In genomic region chr10:62217196-62217595, GRCm38 (mm10) we compare ENCODE assay signal across 9 mouse cellular contexts. TPM values are rescaled to one million over a fixed set of nuclear protein-coding genes. Genes with fewer than 3 reads are reported as not detected.
DNase-seq lines count a peak whose midpoint lies in the region; ATAC-seq lines count a peak whose summit lies in the region.
"Had no signal": no experiment of that assay in that cellular context is flagged by ENCODE, and none has a peak within 500 bp of the region (broad histone marks: within the 10 kb centered on the region; RNA-seq: fewer than 3 reads in every experiment).

No protein-coding gene starts in this region.

- no peaks in the 10 kb centered on the region for H3K9me3 ChIP-seq in hindbrain, embryonic 11.5 days (ENCODE audit: control insufficient read depth, low read length)
- no peaks in the 10 kb centered on the region for H3K9me3 ChIP-seq in liver, embryonic 13.5 days (replicated peaks)

- H3K27ac ChIP-seq in hindbrain, embryonic 11.5 days (ENCODE audit: low read depth, low read length), result peak overlapping the region; percentile 79
- H3K27ac ChIP-seq in liver, embryonic 13.5 days, result peak overlapping the region; percentile 94

- no peak overlapping the region for H3K9ac ChIP-seq in hindbrain, embryonic 11.5 days (ENCODE audit: low read depth, low read length)
- H3K9ac ChIP-seq in liver, embryonic 13.5 days, result peak overlapping the region; percentile 71

- ATAC-seq in hindbrain, embryonic 11.5 days (ENCODE audit: low FRiP score), result 0 out of 2 replicates have a peak, but pooled peaks have one; percentile 41
- no peak for ATAC-seq in liver, embryonic 13.5 days (ENCODE audit: low read depth)

- H3K4me2 ChIP-seq in hindbrain, embryonic 11.5 days (replicated peaks; ENCODE audit: low read depth, low read length), result no peak overlapping the region
- H3K4me2 ChIP-seq in liver, embryonic 13.5 days, result peak overlapping the region; percentile 70

- H3K4me1 ChIP-seq in hindbrain, embryonic 11.5 days (replicated peaks; ENCODE audit: control insufficient read depth, insufficient read depth, low read length), result no peaks in the 10 kb centered on the region; the same call in 1 of the 2 replicates
- peaks cover 95% of the 10 kb centered on the region for H3K4me1 ChIP-seq in liver, embryonic 13.5 days (replicated peaks)

- H3K27me3 ChIP-seq in hindbrain, embryonic 11.5 days (ENCODE audit: control insufficient read depth, insufficient read depth, low read length), result no peaks in the 10 kb centered on the region
- no peaks in the 10 kb centered on the region for H3K27me3 ChIP-seq in liver, embryonic 13.5 days

- no peaks in the 10 kb centered on the region for H3K36me3 ChIP-seq in hindbrain, embryonic 11.5 days (ENCODE audit: control insufficient read depth, insufficient read depth, low read length)
- H3K36me3 ChIP-seq in liver, embryonic 13.5 days, result no peaks in the 10 kb centered on the region

- WGBS in hindbrain, embryonic 11.5 days, result 52% methylated on average over 8 of the region's 8 CpGs
- WGBS in liver, embryonic 13.5 days (ENCODE audit: insufficient replicate concordance), result 27% methylated on average over 8 of the region's 8 CpGs

- no peak overlapping the region for H3K4me3 ChIP-seq in hindbrain, embryonic 11.5 days (ENCODE audit: low read depth, low read length)
- no peak overlapping the region for H3K4me3 ChIP-seq in liver, embryonic 13.5 days (replicated peaks)

- DNase-seq in kidney, adult 11 months, result peak; percentile 64
- DNase-seq in kidney, adult 18-20 months, result no peak
- DNase-seq in hindbrain, embryonic 11.5 days (ENCODE audit: low spot score), result peak; percentile 39
- DNase-seq in liver, embryonic 13.5 days, result peak; percentile 20
- DNase-seq in retina, postnatal 1 day, result peak; percentile 98
- DNase-seq in left cerebral cortex, adult 18-20 months (ENCODE audit: low spot score in 2 of 2), result no peak
- no peak for DNase-seq in B cell, adult 2 months
- DNase-seq in layer of hippocampus, postnatal 36 days, result no peak

RNA-seq across cellular contexts. Expression of gene Tspan15, which starts 13.9 kb away (rescaled TPM):
- polyA plus RNA-seq in hindbrain, embryonic 11.5 days (2014; fragmentation: Nextera tagmentation; extraction: Ambion mirVana), result 9.2 and 11.0 TPM in 2 replicates
- polyA plus RNA-seq in liver, embryonic 13.5 days (2015; fragmentation: Nextera tagmentation; extraction: Ambion mirVana), result 8.8 and 9.3 TPM in 2 replicates
- 1 to 10 TPM; 8.3 to 9.0 TPM for total RNA-seq in left cerebral cortex, adult 18-20 months (2021)
- 10 to 100 TPM; 18.3 to 18.5 TPM for total RNA-seq in layer of hippocampus, postnatal 36 days (2021)

RNA-seq across cellular contexts. Expression of gene Tacr2, which starts 35.0 kb away (rescaled TPM):
- polyA plus RNA-seq in hindbrain, embryonic 11.5 days (2014; fragmentation: Nextera tagmentation; extraction: Ambion mirVana), result not detected in 2 replicates
- not detected in 2 replicates for polyA plus RNA-seq in liver, embryonic 13.5 days (2015; fragmentation: Nextera tagmentation; extraction: Ambion mirVana)
- total RNA-seq in left cerebral cortex, adult 18-20 months (2021), result under 1 TPM; 0.23 to 0.30 TPM
- not detected for total RNA-seq in layer of hippocampus, postnatal 36 days (2021)
- total RNA-seq: heart, adult 18-20 months had no signal

Comparison
In these comparisons a context has a peak if more than half of its experiments do, and no peak if none do; other contexts are left out.
1. DNase-seq: peak in kidney, adult 11 months (single experiment), hindbrain, embryonic 11.5 days (single experiment), liver, embryonic 13.5 days (single experiment) and retina, postnatal 1 day (single experiment); none in kidney, adult 18-20 months (single experiment), left cerebral cortex, adult 18-20 months (0 of 2), B cell, adult 2 months (0 of 2) and layer of hippocampus, postnatal 36 days (0 of 2).